Mouse (Mus musculus): Measurements from ENCODE around the gene Btg1.

The Btg1 gene

DNA sequence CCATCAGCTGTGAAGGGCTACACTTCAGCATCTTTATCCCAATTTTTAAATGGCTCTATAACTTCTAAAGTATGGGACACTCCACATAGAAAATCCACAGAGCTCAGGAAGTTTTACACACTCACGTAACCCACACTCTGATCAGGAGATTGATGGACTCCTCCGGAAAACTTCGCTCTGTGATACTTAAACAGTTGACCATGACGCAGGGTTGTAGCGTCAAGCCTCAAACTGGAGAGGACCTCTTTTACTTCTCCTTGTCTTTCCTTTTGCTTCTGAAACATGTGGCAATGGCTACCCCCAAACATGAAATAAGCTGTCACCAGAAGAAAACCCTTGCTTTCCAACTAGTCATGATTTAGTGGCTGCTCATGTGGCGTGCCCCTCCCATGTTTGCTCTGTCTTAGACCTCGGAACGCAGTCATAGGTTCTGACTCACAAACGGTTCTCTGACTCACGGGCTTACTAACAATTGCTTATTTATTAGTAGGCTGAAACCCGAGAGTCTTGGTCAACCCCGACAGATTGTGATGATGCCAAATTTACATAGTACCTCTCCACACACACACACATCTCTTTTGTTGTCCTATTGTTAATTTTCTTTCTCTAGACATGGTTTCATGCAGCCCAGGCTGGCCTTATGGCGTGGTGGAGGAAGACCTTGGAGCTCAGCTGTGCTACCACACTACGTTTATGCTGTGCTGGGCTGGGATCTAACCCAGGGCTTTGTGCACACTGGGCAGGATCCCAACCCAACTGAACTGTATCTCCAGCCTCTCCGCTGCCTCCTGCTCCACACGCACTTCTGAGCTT lies 11.5 kb downstream of the Btg1 start:
- in situ Hi-C loops (cut with MboI, MseI): loop anchor here (5.0 to 25.0 kb wide), 2 partner anchors 59 to 534 kb away; no protein-coding TSS in a partner anchor

DNA sequence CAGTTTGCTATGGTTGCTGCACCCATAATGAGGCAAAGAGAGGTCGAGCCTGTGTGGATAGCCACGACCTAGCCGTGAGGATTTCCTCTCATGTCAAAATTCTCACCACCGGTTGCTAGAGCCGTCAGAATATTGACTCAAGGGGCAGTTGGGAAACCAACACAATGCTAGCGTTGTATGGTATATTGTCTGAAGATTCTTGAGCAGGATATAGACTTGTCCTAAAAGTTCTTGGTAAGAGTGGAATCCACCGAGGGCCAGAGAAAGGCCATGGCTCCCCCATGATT lies 12.1 kb downstream of the Btg1 start:
- in situ Hi-C loops (cut with MboI, MseI): loop anchor here (5.0 to 25.0 kb wide), 2 partner anchors 58 to 533 kb away; no protein-coding TSS in a partner anchor

DNA sequence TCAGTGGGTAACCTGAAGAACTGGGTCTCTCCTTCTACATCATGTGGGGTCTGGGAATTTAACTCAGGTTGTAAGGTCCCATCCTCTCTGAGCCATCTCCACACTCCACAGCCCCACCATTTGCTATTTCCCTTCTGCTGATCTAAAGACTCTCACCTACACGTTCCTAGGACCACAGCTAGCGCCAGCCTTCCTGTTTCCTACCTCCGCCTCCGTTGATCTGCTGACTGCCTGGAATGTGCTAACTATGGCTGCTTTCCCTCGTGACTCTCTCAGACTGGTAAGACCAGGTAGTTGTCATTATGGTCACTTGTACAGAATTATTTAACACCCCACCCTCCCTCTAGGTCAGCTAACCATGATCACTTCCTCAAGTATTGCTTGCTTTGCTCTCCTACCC lies 13.3 kb downstream of the Btg1 start:
- in situ Hi-C loops (cut with MboI, MseI): loop anchor here (5.0 to 25.0 kb wide), 3 partner anchors 105 to 677 kb away; no protein-coding TSS in a partner anchor

DNA sequence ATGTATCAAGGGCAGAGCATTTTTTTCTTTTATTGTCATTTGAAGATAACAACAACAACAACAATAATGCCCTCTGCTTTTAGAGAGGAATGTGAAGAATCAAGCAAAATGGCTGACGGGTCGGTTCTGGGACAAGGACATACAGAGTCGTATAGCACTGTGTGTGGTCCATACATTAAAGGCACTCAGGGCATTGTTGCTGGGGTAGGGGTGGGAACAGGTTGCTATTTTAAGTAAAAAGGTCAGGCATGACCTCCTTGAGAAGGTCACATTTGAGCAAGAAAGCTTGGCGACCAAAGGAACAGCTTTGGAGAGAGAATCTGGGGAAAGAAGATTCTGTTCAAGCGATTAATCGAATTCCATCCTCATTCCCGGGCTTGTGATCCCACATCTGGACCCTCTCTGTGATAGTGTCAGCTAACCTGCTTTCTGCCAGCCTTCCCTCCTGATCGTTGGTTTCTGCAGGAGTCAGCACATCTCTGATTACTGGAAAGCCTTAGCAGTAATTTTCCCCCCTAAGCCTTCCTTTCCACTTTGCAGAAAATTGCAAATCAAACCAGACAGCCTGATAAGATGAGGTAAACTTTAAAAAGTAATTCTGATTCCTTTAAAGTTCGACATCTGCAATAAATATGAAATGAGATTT lies 14.4 kb downstream of the Btg1 start:
- in situ Hi-C loops (cut with MboI, MseI): loop anchor here (5.0 to 25.0 kb wide), 3 partner anchors 104 to 676 kb away; no protein-coding TSS in a partner anchor

DNA sequence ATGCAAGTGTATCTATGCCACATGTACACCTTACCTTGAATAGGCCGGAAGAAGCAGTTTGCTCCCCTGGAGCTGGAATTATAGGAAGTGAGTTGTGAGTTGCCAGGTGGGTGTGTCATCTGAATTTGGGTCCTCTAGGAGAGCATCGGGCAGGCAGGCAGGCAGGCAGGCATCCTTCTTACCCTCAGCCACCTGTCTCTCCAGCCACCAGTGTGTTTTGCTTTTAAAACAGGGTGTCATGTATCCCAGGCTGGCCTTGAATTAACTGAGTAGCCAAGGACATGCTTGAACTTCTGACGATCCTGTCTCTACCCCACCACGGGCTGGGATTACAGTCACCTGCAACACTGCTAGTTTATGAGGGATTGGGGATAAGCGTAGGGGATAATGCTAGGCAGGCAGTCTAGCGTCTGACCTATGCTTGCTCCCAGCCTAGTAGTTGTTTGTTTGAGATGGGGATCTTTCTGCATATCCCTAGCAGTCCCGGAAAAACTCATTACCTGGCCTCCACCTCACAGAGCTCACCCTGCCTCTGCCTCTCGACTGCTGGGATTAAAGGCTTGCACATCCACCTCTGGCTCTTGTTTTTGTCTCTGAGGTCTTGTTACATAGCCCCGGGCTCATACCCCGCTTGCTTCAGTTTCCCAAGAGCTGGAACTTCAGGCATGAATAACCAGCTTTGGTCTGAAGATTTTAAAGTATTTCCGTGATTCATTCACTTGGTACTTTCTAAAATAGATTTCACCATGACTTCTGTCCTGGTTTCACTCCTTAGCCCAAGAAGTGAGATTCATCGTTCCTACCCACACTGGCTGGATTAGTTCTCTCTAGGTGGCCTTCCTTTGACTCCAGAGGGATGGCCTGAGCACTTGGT lies 15.7 kb downstream of the Btg1 start:
- in situ Hi-C loops (cut with MboI, MseI): loop anchor here (5.0 to 25.0 kb wide), 3 partner anchors 102 to 675 kb away; no protein-coding TSS in a partner anchor

DNA sequence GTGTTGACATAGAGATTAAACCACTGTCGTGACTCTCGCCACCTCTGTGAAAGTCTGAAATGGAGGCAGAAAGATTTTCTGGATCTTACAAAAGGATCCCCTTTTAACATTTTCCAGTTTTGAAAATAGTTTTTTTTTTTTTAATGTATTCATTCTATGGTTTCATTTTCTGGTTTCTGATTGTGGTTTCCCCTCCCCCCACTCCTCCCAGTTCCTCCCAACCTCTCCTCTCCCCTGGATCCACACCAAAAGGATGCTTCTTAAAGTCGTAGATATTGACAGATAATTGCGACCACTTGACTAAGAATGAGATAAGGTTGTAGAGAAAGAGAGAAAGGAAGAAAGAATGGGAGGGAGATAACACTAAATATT lies 16.3 kb downstream of the Btg1 start:
- in situ Hi-C loops (cut with MboI, MseI): loop anchor here (5.0 to 25.0 kb wide), 3 partner anchors 102 to 674 kb away; no protein-coding TSS in a partner anchor

DNA sequence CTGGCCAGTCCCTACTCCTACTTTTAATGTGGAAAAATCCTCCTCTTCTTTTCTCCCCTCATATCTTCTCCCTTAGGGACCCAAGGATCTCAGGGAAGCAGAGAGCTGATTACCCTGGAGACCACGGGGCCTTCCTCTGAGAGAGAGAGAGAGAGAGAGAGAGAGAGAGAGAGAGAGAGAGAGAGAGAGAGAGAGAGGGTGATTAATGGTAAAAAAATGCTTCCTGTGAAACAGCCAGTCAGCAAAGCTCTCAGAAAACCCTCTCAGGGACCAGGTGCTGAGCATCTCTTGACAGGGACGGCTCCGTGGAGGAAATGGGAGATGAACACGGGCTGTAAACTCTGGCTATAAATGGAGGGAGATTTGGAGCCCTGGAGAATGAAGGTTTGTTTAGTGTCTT lies 18.7 kb downstream of the Btg1 start:
- in situ Hi-C loops (cut with MboI, MseI): loop anchor here (10.0 to 25.0 kb wide), 2 partner anchors 99 to 527 kb away; no protein-coding TSS in a partner anchor

DNA sequence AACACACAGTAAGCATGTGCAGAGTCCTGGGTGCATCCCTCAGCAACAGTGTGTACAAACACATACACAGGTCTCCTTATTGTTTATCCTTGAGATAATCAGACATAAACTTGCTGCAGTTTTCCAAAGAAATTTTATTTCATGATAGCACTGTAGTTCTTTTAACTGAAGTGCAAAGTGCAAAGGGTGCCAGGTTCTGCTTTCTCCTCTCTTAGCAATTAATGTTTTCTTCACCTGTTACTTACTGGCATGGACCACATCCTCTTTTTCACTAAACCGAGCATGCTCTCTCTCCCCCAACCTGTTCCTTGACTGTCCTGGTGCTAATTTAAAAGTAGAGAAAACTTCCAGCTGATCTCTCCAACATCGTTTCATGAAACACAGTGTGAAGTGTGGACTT lies 21.7 kb downstream of the Btg1 start:
- in situ Hi-C loops (cut with MboI, MseI): loop anchor here (10.0 to 25.0 kb wide), 2 partner anchors 96 to 524 kb away; no protein-coding TSS in a partner anchor

DNA sequence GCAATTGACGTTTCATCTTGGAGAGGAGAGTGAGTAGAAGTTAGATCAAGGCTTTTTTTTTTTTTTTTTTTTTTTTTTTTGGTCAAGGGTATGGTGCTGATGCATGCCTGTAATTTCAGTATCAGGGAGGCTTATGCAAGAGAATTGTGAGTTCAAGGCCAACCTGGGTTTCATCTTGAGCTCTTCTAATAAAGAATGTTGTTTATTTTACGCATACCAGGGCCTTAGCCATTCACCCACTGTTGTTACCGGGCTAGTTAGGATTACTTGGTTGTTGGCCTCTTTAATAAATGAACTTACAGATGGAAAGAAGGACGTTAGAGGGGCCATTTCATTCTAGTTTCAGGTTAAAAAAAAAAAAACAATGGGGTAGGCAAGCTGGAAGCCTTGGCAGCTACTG lies 25.2 kb downstream of the Btg1 start:
- in situ Hi-C loops (cut with MboI, MseI): loop anchor here (25.0 kb wide), 1 partner anchor 520 kb away; no protein-coding TSS in a partner anchor

DNA sequence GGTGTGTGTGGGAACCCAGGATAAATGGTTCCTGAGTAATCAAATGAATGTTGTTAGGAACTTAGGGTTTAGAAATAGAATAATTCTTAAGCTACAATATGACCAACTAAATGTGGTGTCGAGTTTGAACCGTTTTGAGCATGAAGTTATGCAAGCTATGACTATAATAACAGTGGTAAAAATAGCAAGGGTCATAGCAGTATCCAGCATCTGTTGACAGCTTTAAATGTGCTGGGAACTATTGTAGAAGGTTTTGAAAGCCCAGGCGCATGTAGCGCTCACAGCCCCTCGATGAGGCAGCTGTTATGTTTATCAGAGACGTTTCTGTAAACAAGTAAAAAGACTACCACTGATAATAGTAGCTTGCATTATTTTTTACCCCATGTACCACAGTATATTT lies 25.9 kb downstream of the Btg1 start:
- in situ Hi-C loops (cut with MboI, MseI): loop anchor here (25.0 kb wide), 1 partner anchor 520 kb away; no protein-coding TSS in a partner anchor

DNA sequence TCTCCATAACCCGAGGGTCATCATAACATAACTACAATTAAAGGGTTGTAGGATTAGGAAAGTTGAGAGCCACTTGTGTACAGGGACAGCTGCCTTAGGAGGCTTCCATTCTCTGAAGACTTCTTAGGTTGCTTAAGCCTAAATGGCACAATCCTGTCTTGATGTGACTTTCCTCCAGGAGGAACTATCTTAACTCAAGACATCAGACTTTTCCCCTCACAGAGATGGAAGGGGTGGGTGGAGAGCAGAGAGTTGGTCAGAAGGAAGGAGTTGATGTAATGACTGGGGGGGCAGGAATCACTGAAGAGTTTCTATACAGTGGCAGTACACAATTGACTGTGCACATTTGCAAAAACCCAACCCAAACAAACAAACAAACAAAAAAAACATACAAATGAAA lies 28.4 kb downstream of the Btg1 start:
- in situ Hi-C loops (cut with MboI, MseI): loop anchor here (25.0 kb wide), 1 partner anchor 517 kb away; no protein-coding TSS in a partner anchor

DNA sequence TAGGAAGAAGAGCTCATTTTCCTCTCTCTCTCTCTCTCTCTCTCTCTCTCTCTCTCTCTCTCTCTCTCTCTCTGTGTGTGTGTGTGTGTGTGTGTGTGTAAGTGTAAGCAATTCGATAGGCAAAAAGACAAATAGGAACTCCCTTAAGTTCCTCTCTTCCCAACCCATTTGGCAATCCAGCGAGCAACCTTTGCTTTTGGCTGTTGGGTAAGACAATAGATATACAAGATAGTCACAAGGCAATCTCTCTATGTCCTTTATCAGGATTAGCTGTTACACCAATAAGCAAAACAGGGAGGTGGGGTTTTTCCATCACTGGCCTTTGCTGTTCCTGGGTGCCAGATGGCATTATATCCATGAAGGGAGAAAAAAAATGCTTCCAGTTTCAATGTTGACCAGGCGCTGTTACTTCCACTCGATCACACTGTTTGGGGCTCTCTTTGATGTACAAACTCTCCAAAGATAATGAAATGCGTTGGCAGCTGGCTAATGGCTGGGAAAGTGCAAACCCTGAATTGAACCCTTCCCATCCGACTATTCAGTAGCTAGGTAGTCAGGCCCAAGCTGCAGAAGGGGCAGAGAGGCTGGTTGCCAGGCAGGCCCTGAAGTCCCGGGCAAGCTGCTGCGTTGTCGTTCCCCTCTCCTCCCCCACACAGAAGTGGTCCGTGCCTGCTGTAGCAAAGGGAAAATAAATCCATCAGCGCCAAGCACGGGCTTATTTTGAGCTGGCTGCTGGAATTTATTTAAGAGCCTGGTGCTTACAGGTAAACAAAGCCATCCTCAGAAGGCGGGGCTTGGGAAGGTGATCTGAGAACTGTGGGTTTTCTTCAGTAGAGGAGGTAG lies 29.4 kb downstream of the Btg1 start:
- in situ Hi-C loops (cut with MboI, MseI): loop anchor here (25.0 kb wide), 1 partner anchor 516 kb away; no protein-coding TSS in a partner anchor

DNA sequence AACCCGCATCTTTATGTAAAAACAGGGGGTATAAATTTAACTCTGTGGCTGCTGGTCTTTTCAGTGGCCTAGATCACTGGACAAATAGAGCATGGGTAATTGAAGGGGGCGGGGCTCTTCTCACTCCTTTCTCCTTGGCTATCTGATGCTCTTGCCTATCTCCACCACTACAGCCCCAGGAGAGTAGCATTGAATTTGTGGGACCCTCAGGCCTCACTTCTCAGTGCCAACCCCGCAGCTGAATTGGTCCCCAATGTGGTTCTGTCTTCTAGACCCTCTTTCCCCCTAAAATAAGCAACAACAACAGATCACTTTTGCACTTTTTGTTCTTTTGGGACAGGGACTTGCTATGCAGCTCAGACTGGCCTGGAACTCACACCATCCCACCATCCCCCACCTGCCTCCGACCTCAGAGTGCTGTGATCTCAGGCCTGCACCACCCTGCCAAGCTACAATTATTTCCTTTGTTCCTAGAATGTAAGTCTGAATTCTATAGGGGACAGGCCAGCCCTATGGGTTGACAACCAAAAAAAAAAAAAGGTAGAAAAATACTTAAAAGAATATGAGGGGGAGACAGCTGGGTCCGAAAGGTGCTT lies 30.2 kb downstream of the Btg1 start:
- in situ Hi-C loops (cut with MboI, MseI): loop anchor here (25.0 kb wide), 1 partner anchor 515 kb away; no protein-coding TSS in a partner anchor

DNA sequence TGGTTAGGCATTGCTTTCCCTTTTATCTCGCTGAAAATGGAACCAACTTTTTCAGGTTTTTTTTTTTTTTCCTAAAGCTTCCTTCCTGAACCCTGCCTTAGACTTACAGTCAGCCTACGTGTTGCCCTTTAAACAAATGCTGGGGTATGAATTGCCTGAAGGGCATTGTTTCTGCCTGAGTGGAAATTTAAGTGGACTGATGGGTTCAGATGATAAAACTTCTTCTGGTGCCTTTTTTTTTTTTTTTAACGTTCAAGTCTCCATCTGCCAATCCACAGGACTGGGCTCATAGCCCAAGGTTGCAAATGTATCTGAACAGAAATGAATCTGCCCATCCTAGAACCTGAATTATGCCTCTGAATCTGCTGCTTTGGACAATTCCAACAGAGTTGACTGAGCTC lies 31.4 kb downstream of the Btg1 start:
- in situ Hi-C loops (cut with MboI, MseI): loop anchor here (25.0 kb wide), 1 partner anchor 514 kb away; no protein-coding TSS in a partner anchor

DNA sequence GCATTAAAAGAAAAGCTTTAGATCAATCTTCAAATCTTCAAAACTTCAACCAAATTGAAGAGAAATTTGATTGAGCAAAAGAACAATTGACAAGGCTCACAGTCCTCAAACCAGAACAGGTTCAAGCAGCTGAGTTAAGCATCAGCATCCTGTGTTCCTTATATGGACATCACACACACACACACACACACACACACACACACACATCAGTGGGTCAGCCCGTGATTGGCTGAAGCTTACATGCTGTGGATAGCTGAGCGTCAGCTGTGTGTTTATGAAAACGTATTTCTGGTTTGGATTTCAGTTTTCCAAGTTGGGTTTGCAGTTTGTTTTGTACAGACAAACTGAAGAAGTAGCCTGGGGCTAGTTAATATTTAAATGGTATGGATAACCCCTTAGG lies 32.7 kb downstream of the Btg1 start:
- in situ Hi-C loops (cut with MboI, MseI): loop anchor here (25.0 kb wide), 1 partner anchor 513 kb away; no protein-coding TSS in a partner anchor

DNA sequence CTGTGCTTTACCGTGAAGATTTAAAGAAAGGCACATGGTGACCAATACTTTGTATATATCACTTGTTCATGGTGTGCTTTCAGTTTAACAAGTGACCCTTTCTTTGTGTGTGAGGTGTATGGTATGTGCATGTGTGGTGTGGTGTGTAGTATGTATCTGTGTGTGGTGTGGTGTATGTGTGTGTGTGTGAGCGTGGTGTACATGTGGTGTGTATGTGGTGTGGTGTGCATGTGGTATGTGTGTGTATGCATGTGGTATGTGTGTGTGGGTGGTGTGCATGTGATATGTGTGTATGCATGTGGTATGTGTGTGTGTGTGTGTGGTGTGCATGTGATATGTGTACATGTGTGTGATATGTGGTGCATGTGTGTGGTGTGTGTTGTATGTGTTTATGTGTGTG lies 35.6 kb downstream of the Btg1 start:
- in situ Hi-C loops (cut with MboI, MseI): no loop called here

DNA sequence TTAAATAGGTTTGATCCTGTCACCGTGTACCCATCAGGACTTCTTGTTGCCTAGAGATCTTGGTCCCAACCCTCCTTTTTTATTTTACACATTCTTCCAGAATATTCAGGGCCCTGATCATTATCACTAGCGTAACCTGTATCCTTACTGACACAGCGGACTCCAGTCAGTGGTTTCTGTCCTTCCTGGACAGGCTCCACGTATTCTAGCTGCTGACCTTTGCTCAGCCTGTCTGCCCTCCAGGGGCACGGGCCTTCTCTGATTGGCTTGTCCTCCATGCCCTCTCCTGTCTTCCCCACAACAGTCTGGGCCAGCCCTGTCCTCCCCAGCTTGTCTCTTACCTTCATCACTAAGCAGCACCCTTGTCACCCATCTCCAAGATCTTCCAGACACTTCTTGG lies 36.2 kb downstream of the Btg1 start:
- in situ Hi-C loops (cut with MboI, MseI): no loop called here

DNA sequence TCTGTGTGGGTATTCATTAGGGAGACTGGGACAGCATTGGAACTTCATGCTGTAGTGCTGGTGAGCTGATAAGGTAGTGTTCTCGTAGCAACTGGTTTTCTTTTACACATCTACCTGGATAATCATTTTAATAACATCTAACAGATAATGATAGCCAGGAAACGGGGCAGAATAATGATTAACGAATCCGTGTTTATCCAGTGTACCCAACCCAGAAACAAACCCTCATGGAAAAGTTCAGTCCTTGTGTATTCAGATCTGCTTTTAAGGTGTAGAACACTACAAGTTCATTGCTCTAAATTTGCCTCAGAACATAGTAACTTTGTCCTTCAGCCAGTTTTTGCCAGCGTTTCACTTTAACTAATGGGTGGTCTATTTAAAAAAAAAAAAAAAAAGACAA lies 37.3 kb downstream of the Btg1 start:
- in situ Hi-C loops (cut with MboI, MseI): no loop called here

DNA sequence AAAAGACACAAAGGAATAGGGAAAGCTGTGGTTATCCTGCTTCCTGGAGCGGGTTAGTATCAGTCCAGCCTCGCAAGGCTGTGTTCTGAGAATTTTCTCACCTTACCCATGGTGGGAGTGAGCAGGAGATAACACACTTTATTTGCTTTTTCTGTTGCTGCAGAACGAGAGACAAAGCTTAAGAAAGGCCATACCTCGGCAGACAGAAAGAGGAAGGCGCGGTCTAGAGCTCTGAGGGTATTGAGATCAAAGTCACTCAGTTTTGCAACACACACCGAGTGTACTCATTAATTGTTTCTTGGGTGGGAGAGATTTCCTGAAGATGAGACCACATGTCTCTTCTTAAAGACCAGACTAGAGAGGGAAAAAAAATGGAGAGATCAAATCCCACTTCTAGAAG lies 37.8 kb downstream of the Btg1 start:
- in situ Hi-C loops (cut with MboI, MseI): no loop called here

DNA sequence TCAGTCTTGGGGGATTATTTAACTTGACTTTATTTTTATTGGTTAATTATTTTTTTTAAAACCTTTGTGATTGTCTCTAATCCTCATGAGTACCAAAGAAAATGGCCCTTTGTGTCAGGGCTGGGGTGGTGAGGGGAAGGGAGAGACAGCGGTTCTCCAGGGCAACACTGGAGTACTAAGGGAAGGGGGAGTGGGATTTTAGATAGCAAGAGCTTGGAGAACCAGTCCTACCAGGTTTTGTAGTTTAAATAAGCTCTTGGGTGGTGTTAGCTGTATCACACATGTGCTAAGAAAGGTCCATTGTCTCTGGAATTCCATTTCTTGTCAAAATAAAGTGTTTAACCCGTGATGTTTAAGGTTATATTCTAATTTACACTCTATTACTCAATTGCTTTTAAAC lies 38.3 kb downstream of the Btg1 start:
- in situ Hi-C loops (cut with MboI, MseI): loop anchor here (5.0 kb wide), 1 partner anchor 77 kb away; no protein-coding TSS in a partner anchor

Data from regulatory T cell (primary cell).